Mouse (Mus musculus) small intestine, adult 2 months (tissue): Measurements from ENCODE around the gene Sema5a. TPM values are rescaled to one million over a fixed set of nuclear protein-coding genes. Genes with fewer than 3 reads are reported as not detected.

ENCODE experiments used
- H3K27ac ChIP-seq: fragments of 200-500 bp; 2 replicates; pipeline ENCODE4 v1.5.1; 2012; ENCODE audit warnings: low read depth, low read length, control low read depth, inconsistent platforms; ENCODE audit not compliant: insufficient read depth
- H3K27me3 ChIP-seq: fragments of 200-500 bp; 2 replicates; pipeline ENCODE4 v1.6.1; 2012; ENCODE audit warnings: mild to moderate bottlenecking, moderate library complexity, low read length, inconsistent platforms; ENCODE audit not compliant: control insufficient read depth, insufficient read depth
- H3K36me3 ChIP-seq: fragments of 200-500 bp; 2 replicates; pipeline ENCODE4 v1.6.1; 2012; ENCODE audit warnings: mild to moderate bottlenecking, low read length, control low read depth, inconsistent platforms; ENCODE audit not compliant: control insufficient read depth, insufficient read depth
- H3K4me1 ChIP-seq: fragments of 200-500 bp; 2 replicates; pipeline ENCODE4 v1.6.1; 2012; ENCODE audit warnings: low read length, inconsistent platforms, mixed read lengths; ENCODE audit not compliant: control insufficient read depth, insufficient read depth, insufficient read length
- H3K4me3 ChIP-seq: fragments of 200-500 bp; 2 replicates; pipeline ENCODE4 v1.5.1; 2012; ENCODE audit warnings: low read depth, mild to moderate bottlenecking, control low read depth, inconsistent platforms, low read length, moderate library complexity
- CTCF ChIP-seq: fragments of 200-500 bp; IDR thresholded peaks from 2 replicates; pipeline ENCODE4 v1.5.1; 2012; ENCODE audit warnings: low read depth, mild to moderate bottlenecking, control low read depth, inconsistent platforms, low read length, moderate library complexity, mixed read lengths; ENCODE audit not compliant: insufficient replicate concordance, insufficient read length; ENCODE audit errors: extremely low read depth
- POLR2A ChIP-seq: fragments of 200-500 bp; IDR thresholded peaks from 2 replicates; pipeline ENCODE4 v1.6.1; 2012; ENCODE audit warnings: low read depth, mild to moderate bottlenecking, control low read depth, inconsistent platforms, low read length, moderate library complexity
- WGBS: fragments of 180-500 bp; shearing (Covaris S2); methylation state at CpG from one replicate; pipeline ENCODE4 v1.1.7; 2018; 5-methylcytosine and 5-hydroxymethylcytosine counted together
- polyA plus RNA-seq: library from polyadenylated mRNA; depleted of rRNA; stranded (reverse); fragments of >200 nt; gene quantifications from 2 replicates; pipeline ENCODE4 v1.2.3, GENCODE M21; 2012

The Sema5a gene
- polyA plus RNA-seq, 1 experiment = 18.7 TPM

DNA sequence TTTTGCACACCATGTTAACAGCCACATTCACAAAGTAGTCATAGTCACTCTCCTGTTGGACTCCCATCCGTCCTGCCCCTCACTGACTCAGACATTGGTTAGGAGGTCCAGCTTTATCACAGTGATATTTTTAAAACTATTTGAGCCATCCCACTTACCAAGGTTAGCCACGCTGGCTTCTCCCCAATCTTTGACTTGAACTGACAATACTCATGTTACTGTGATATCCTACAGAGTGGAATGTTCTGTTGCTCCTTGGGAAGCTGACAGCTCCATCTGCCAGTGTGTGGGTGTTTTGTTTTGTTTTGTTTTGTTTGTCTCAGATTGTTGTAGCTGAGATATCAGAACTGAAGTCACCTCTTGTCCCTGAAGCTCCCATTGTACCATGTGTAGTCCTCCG lies 362.6 kb downstream of the Sema5a start:
- H3K4me1 ChIP-seq = no peaks in the 10 kb centered on the region
- no peak overlapping the region for H3K4me3 ChIP-seq
- no peak for TF ChIP-seq POLR2A
- no peak for TF ChIP-seq CTCF
- no peaks in the 10 kb centered on the region for H3K36me3 ChIP-seq
- no peaks in the 10 kb centered on the region for H3K27me3 ChIP-seq
- WGBS = 87% methylated on average over 3 of the region's 3 CpGs
- no peak overlapping the region for H3K27ac ChIP-seq

DNA sequence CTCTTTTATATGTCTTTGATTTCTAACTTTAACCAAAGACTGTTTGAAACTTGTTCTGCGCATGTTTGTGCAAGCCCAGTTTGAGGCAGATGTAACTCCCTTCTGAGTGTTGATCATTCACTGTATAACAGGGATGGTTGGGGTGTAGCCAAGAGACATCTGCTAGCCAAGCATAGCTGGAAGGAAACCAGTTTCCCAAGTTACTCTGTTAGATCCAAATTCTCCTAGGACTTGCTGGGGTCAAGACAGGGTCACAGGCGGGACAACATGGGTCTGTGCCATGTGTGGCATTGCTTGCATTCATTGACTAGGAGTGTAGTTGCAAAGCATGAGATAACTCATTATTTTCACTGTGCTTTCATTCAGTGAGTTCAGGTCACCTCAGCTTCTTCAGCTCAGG lies 366.2 kb downstream of the Sema5a start:
- no peaks in the 10 kb centered on the region for H3K4me1 ChIP-seq
- H3K27me3 ChIP-seq = no peaks in the 10 kb centered on the region
- TF ChIP-seq CTCF (no peak), POLR2A (no peak)
- H3K4me3 ChIP-seq = no peak overlapping the region
- 77% methylated on average over 2 of the region's 2 CpGs for WGBS
- H3K27ac ChIP-seq = no peak overlapping the region
- no peaks in the 10 kb centered on the region for H3K36me3 ChIP-seq

DNA sequence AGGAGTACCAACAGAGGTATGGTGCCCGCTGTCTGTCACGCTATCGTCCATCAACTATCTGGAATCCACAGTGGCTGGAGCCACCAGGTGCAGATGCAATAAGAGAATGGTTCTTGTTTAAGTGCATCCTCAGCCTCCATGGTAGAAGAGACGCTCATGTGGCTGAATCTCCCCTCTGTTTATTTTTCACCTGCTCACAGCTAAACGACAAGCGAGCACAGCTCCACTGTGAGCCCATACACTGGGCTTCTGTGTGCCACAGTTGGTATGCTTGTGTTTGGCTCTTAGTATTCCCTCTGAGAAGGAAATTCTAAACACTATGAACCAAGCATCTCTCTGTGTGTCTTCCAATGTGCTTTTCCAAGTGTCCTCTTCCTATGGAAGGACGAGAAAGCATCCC lies 366.6 kb downstream of the Sema5a start:
- no peak overlapping the region for H3K4me3 ChIP-seq
- H3K4me1 ChIP-seq = no peaks in the 10 kb centered on the region
- H3K36me3 ChIP-seq = no peaks in the 10 kb centered on the region
- no peaks in the 10 kb centered on the region for H3K27me3 ChIP-seq
- no peak overlapping the region for H3K27ac ChIP-seq
- WGBS = 88% methylated on average over 7 of the region's 7 CpGs
- no peak for TF ChIP-seq CTCF
- no peak for TF ChIP-seq POLR2A

- no peak overlapping the region for H3K4me3 ChIP-seq
- no peak overlapping the region for H3K27ac ChIP-seq
- 94% methylated on average over 6 of the region's 6 CpGs for WGBS
- no peaks in the 10 kb centered on the region for H3K4me1 ChIP-seq
- H3K36me3 ChIP-seq = no peaks in the 10 kb centered on the region
- TF ChIP-seq CTCF = no peak
- H3K27me3 ChIP-seq = no peaks in the 10 kb centered on the region
These were observed 369.1 kb downstream of the Sema5a start for GRCm38 (mm10) chr15:32613718-32614117.

GRCm38 (mm10) chr15:32615773-32616172 lies 371.2 kb downstream of the Sema5a start:
- H3K27ac ChIP-seq = no peak overlapping the region
- no peak overlapping the region for H3K4me3 ChIP-seq
- no peaks in the 10 kb centered on the region for H3K4me1 ChIP-seq
- WGBS = 88% methylated on average over 5 of the region's 5 CpGs
- H3K27me3 ChIP-seq = no peaks in the 10 kb centered on the region
- no peak for TF ChIP-seq CTCF
- TF ChIP-seq POLR2A = no peak
- no peaks in the 10 kb centered on the region for H3K36me3 ChIP-seq

GRCm38 (mm10) chr15:32619199-32619598 lies 374.6 kb downstream of the Sema5a start:
- no peak for TF ChIP-seq POLR2A
- TF ChIP-seq CTCF = no peak

DNA sequence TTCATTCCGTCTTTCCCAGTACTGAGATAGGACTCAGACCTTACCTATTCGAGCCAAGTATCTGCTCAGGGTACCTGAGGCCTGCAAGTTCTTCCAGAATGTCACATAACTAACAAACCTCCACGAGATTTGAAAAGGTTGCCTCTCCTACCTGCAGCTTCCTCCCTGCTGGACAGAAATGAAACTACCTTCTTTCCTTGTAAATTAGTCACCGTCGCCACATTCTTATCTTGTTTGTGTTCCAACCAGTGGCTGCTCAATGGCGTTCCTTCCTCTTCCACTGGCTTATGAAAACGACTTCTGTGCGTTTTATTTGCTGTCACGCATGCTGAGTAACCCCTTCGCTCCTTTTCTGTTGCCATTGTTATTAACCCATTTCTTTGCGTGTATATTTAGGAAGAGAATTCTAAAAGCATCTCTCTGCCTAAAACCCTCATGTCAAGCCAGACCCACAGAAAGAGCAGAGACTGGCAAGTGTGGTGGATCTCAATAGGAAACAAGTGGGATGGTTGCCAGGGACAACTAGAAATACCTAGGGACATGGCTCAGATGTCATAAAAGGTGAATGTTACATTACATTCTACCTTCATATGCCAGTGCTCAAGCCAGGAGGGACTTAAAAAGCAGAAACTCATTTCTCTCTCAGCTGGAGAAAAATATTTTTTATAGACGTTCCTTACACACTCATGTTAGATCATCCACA lies 378.6 kb downstream of the Sema5a start:
- WGBS = 54% methylated on average over 12 of the region's 12 CpGs
- H3K4me3 ChIP-seq = no peak overlapping the region
- H3K27ac ChIP-seq = no peak overlapping the region
- no peaks in the 10 kb centered on the region for H3K27me3 ChIP-seq
- TF ChIP-seq POLR2A (no peak), CTCF (no peak)
- no peaks in the 10 kb centered on the region for H3K36me3 ChIP-seq
- no peaks in the 10 kb centered on the region for H3K4me1 ChIP-seq

More at GRCm38 (mm10) chr15:32619199-32619598, 374.6 kb downstream of the Sema5a start:
- Histone ChIP-seq H3K4me3 (no peak overlapping the region), H3K27ac (no peak overlapping the region), H3K36me3 (no peaks in the 10 kb centered on the region), H3K27me3 (no peaks in the 10 kb centered on the region), H3K4me1 (no peaks in the 10 kb centered on the region)
- WGBS = 82% methylated on average over 2 of the region's 2 CpGs
